Mouse (Mus musculus) gastrocnemius, postnatal 36 days (tissue): ENCODE measurements around the gene Syngr4. TPM values are rescaled to one million over a fixed set of nuclear protein-coding genes. Genes with fewer than 3 reads are reported as not detected.
"Not testable (repeated sequence)": the region's sequence is repeated elsewhere in the genome, so short reads cannot be mapped to it uniquely, and the experiment has no call there.

Experiments
- DNase-seq, 2 experiments: peaks; one replicate each; pipeline ENCODE4 v3.0.0; 2022
- intact Hi-C: fragments of 180-260 bp; cut with DNase I; formaldehyde crosslinking; loops from one replicate; pipeline ENCODE4 v1.15.1; 2025
- total RNA-seq, 2 experiments: library from RNA; stranded (reverse); gene quantifications; 2 replicates each; pipeline ENCODE4 v1.2.3; 2021

Syngr4 gene
- total RNA-seq, 2 experiments from 2014 or later = not detected

GRCm38 (mm10) chr7:45916056-45917003 is 19.8 kb upstream of the Syngr4 start:
- intact Hi-C loops = no loop called here
- peak; percentile 78 to 82 for DNase-seq

DNA sequence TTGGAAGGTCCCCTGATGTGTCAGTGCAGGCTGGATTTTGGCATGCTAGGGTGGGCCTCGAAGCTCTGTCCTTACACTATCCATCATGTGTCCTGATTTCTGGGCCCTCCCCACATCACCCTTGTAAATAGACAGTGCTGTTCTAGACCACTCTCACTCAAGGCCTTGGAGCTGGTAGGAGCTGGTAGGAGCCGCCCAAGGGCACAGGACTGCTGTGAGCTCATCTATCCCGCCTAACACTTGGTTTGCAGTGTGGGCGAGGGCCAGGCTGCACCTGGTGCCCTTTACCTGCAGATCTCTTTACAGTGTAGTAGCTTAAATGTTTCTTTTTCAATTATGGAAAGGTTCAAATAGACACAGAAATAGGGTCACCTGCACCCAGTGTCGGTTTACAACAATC is 18.5 kb upstream of the Syngr4 start:
- DNase-seq = no peak
- intact Hi-C loops = no loop called here

DNA sequence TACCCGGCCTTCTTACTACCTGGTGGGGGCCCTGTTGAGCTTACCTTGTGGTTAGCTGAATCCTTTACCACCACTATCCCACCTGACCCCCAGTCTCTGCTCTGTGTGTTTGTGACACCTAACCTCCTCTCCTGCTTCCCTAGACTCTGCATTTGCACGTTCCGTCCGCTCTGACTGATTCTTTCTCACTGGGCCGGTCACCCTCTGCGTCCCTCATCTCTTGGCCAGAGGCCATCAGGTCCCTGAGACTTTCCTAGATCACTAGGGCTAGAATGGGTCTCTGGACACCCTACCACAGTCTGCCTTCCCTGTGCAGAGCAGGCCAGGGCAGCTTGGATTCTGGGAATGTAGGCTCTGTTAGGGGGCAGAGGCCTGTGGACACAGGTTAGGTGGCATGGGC is 17.6 kb upstream of the Syngr4 start:
- intact Hi-C loops = no loop called here
- no peak for DNase-seq

DNA sequence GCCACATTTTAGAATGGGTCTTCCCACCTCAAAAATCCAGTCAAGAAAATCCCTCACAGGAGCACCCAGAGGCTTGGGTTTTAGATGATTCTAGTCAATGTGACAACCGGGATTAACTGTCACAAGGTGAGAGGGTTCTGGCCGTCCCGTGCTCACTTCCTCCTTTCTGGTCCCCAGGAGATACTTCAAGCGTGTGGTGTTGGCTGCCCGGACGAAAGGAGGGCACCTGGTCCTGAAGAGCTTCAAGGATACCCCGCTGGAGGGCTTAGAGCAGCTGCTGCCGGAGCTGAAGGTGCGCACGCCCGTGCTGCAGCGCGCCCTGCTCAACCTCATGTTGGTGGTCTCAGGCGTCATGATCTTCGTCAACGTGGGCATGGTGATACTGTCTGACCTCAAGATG is 12.6 kb upstream of the Syngr4 start:
- DNase-seq = no peak
- intact Hi-C loops = no loop called here

DNA sequence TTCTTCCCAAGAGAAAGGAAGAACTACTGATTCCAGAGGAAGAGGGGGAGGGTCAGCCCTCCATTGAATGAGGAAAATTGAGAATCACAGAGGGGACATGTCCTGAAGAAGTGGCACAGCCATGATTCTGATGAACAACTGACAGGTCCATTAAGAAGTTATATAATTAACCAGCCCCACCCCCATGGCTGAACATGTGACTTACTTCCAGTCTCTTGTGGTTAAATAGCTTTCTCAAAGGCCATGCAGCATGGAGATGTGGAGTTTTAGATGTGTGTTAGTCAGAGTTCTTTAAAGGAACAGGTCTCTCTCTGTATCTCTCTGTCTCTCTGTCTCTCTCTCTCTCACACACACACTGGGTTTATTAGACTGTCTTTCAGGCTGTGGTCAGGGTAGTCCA is 11.9 kb upstream of the Syngr4 start:
- intact Hi-C loops = no loop called here
- DNase-seq = no peak

- intact Hi-C loops = no loop called here
- DNase-seq = no peak
Observed at GRCm38 (mm10) chr7:45906622-45907021, 10.1 kb upstream of the Syngr4 start.

- DNase-seq = no peak
- intact Hi-C loops = no loop called here
Observed at GRCm38 (mm10) chr7:45902481-45903002, 6.0 kb upstream of the Syngr4 start.

GRCm38 (mm10) chr7:45901562-45901961 is 5.0 kb upstream of the Syngr4 start:
- intact Hi-C loops = no loop called here
- no peak for DNase-seq

DNA sequence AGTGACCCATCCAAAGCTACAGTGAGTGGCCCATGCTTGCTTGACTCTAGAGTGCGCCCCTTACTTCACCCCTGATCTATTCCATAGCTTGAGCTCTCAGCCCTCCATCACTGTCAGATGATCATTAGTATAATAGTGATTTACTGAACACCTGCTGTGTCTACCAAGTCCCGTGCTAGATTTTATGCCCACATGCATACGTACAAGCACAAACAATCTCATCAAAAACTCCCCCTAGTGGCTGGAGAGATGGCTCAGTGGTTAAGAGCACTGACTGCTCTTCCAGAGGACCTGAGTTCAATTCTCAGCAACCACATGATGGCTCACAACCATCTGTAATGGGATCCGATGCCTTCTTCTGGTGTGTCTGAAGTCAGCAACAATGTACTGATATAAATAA is 1.6 kb upstream of the Syngr4 start:
- intact Hi-C loops, DNase-seq: not testable (repeated sequence)

DNA sequence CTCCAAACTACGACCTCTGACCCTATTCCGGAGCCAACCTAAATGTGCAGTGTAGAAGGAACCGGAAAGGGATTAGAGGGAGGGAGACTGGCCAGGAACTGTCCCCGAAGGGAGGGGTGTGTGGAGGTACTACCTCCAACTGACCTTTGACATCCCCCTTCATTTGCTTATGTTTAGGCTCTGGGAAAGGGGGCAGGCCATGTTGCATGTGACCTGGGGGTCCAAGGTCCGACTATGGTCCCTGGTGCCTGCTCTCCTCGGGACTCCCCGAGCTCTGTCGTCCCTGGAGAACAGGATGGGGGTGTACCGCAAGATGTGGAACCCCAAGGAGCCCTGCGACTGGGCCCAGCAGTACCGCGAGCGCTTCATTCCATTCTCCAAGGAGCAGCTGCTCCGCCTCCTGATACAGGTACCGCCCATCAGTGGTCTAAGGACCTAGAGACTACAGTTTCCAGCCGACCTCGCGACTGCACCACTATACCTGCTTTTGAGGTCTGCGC is 794 bp upstream of the Syngr4 start:
- peak; percentile 14 to 50 for DNase-seq
- intact Hi-C loops = no loop called here

DNA sequence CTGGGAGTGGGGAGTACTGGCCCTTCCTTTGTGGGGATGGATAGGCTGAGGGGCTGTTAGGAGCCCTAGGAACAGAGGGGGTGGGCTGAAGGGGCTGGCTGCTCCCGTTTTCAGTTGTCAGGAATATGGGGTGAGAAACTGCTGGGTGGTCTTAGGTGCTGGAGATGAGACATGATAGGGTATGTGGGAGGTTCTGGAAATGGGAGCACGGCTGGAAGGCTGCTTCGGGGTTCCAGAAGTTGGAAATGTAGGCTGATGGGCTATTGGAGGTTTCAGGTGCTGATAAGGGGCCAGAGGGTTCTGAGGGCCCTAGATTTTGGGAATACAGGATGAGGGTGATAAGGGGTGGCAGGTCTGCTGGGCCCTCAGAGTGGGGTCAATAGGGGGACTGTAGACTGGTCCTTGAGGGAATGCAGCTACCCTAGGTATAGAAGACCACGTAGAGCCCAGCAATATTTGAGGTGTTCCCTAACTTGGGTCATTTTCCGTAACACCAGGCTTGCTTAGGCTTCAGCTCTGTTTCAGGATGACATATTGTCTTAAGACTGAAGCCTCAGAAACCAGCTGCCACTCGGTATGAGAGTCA is 490 bp downstream of the Syngr4 start:
- DNase-seq = no peak
- intact Hi-C loops = no loop called here

DNA sequence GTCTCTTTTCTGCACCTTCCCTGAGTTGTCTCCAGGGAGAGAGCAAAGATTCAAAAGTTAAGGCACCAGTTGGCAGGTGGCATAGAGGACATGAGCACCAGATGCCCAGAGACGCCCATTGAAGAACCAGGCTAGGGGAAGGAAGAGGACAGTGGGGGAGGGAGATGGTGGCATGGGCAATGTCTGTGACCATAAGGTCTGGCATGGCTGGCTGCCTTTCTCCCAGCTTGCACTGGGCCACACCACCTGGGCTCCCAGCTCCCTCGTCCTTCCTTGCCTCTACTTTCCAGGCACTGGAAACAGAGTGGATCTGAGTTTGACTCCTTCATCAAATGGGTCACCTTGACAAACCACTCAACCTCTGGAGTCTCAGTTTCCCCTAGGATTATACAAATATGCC is 3.9 kb downstream of the Syngr4 start:
- intact Hi-C loops = no loop called here
- no peak for DNase-seq

DNA sequence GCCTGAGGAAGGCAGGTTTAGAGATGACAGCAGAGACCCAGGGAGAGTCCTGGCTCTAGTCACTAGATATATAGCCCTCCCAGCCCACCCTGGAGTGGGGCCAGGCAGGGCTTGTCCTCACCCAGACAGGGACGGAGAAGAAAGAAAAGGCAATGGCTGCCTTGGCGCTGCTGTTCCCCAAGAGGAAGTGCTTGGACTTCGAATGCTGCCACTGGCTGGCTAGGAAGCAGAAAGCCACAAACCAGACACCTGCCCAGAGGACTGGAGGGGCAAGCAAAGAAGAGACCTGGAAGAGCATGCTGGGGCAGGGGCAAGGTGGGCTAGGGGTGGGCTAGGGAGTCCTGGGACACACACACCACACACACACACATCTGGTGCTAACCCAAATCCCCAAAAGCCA is 9.3 kb downstream of the Syngr4 start:
- no peak for DNase-seq
- intact Hi-C loops = no loop called here

DNA sequence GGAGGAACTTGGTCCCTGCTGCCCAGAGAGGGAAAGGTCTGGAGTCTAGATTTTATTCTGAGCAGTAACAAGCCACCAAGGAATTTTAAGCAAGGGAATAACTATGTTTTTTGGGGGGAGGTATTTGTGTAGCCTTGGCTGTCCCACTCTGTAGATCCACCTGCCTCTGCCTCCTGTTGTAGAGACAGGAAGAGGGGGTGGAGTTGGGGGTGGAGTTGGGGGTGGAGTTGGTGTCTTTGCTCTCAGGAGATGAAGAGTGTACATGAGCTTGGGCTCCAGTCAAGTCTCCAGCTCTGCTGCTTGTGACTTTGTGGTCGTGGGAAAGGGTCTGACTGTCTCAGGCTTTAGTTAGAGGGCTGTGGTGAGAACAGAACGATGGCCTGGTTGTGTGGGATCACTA is 15.5 kb downstream of the Syngr4 start:
- no peak for DNase-seq
- intact Hi-C loops = no loop called here

DNA sequence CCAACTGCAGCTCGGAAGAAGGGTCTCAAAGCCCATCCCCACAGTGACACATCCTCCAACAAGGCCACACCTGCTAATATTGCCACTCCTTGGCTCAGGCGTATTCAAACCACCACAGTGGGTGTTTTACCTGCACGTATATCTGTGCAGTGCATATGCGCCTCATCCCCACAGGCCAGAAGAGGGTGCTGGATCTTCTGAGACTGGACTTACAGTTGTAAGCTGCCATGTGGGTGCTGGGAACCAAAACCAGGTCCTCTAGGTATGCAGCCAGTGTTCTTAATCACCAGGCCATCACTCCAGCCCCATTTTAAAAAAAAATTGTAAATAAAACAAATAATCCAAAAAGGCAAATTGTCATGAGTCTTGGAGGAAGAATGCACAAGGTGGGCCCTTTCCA is 16.0 kb downstream of the Syngr4 start:
- intact Hi-C loops = no loop called here
- DNase-seq = no peak

DNA sequence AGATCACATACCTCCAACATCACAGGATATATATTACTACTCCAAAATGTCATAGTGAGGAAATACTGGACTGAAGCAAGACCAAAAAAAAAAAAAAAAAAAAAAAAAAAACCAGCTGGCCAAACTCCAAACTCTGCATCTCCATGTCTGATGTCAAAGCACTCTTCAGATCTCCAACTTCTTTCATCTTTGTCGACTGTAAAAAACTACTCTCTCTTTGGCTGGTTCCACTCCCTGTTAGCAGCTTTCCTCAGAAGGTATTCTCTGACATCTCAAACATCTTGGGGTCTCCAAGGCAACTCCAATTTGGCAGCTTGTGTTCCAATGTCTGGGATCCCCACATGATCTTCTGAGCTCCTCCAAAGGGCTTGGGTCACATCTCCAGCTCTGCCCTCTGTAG is 18.2 kb downstream of the Syngr4 start, which contains the start of gene Grin2d:
Gene Grin2d, minus strand, starts transcription at position 101 of the 400 bp plus-strand sequence.
- DNase-seq, intact Hi-C loops: not testable (repeated sequence)

DNA sequence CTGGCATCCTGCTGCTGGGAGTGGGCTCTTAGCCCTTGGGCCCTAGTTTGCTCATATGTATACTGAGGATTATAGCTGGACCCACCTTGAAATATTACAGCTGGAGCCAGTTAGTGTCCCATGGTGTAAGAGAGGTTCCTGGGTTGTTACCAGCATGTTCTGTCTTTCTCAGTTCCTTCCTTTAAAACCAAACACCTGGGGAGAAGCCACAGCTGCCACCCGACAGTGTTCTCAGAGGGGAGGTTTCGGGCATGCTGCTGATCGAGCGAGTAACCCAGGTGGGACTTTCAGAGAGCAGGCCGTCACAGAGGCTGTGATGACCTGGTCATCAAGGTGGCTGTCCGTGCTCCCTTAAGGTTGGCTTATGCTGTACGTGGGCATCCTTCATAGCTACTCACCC is 19.6 kb downstream of the Syngr4 start:
- no peak for DNase-seq
- intact Hi-C loops = no loop called here

DNA sequence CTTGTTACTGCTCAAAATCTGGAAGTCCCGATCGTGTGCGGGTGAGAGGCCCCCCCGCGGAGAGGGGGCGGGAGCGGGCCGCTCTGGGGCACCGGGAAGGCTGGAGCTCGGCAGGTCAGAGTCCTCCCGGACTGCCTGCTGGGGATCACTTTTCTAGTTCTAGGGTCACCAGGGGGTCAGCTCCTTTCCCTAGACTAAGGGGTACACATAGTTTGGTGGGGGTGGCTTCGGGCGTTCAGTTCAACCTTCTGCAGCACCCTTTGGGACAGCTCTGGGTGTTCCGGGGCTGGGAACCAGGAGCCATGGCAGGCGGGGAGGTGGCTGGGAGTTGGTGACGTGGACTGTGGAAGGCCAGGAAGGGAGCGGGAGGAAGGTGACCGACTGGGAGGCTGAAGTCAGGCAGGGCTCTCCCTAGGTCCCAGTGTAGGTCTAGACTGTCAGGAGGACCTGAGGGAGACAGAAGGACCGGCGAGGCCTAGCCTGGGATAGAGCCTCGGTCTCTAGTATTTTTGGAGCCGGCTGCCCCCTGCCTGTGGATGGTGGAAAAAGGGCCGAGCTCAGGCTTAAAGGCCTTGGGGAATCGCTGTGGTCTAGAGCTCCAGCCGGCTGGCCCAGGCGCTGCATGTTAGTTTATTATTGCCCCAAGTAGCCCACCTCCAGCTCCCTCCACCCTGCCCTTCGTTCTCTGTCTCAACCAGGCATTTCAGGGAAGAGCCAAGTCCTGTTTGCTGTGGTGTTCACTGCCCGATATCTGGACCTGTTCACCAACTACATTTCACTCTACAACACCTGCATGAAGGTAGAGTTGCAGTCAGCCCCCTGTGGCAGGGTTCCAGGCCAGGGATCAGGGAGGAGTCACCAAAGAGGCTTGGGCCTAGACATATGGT is 23.2 kb downstream of the Syngr4 start:
- intact Hi-C loops = loop anchor here (2.0 to 5.0 kb wide), 2 partner anchors 61 to 134 kb away; no protein-coding TSS in a partner anchor
- peak; percentile 55 to 68 for DNase-seq

DNA sequence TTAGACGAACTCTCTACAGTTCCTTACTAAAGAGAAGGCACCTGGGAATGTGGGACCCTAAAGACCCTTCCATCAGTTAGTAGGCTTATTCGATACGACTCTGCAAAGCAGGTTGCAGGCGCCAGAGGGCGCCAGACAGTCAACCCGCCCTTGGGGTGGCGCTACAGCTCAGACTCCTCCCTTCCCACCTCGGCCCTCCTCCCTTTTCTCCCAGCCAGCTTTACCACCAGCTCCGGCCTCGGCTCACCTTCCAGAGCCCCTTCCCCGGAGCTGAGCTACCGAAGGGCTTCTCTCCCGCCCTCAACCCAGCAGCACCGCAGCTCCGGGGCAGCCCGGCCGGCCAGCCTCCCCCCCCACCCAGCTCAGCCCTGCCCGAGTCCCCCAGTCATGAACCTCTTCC is 23.9 kb downstream of the Syngr4 start, which contains the start of gene Kdelr1:
Gene Kdelr1, plus strand, starts transcription at position 149 of the 400 bp plus-strand sequence.
- DNase-seq = peak; percentile 82 to 86
- intact Hi-C loops = loop anchor here (2.0 to 5.0 kb wide), 2 partner anchors 62 to 135 kb away; no protein-coding TSS in a partner anchor
